Mouse (Mus musculus) testis, adult 2 months (tissue): ENCODE measurements around the gene L3hypdh. TPM values are rescaled to one million over a fixed set of nuclear protein-coding genes. Genes with fewer than 3 reads are reported as not detected.
A peak's percentile ranks its signal among the peaks of the same experiment; 100 is the strongest.

Experiments used
- H3K27ac ChIP-seq: fragments of 200-500 bp; 2 replicates; pipeline ENCODE4 v1.5.1; 2012; ENCODE audit warnings: low read depth, low read length; ENCODE audit not compliant: control insufficient read depth, insufficient read depth
- H3K27me3 ChIP-seq: fragments of 200-500 bp; 2 replicates; pipeline ENCODE4 v1.6.1; 2012; ENCODE audit warnings: mild to moderate bottlenecking, low read length, moderate library complexity; ENCODE audit not compliant: control insufficient read depth, insufficient read depth
- H3K36me3 ChIP-seq: fragments of 200-500 bp; 2 replicates; pipeline ENCODE4 v1.6.1; 2012; ENCODE audit warnings: mild to moderate bottlenecking, low read length; ENCODE audit not compliant: control insufficient read depth, insufficient read depth
- H3K4me1 ChIP-seq: fragments of 200-500 bp; 2 replicates; pipeline ENCODE4 v1.6.1; 2012; ENCODE audit warnings: low read length; ENCODE audit not compliant: control insufficient read depth, insufficient read depth
- H3K4me3 ChIP-seq: fragments of 200-500 bp; 2 replicates; pipeline ENCODE4 v1.5.1; 2012; ENCODE audit warnings: low read depth, mild to moderate bottlenecking, low read length, moderate library complexity, mixed read lengths; ENCODE audit not compliant: control insufficient read depth
- CTCF ChIP-seq: fragments of 200-500 bp; IDR thresholded peaks from 2 replicates; pipeline ENCODE4 v1.5.1; 2012; ENCODE audit warnings: low read depth, mild to moderate bottlenecking, inconsistent platforms, low read length, moderate library complexity; ENCODE audit not compliant: control insufficient read depth, insufficient read depth, insufficient replicate concordance
- POLR2A ChIP-seq: fragments of 200-500 bp; IDR thresholded peaks from 2 replicates; pipeline ENCODE4 v1.6.1; 2012; ENCODE audit warnings: low read depth, mild to moderate bottlenecking, inconsistent platforms, low read length, moderate library complexity; ENCODE audit not compliant: control insufficient read depth
- polyA plus RNA-seq: library from polyadenylated mRNA; depleted of rRNA; stranded (reverse); fragments of >200 nt; gene quantifications from 2 replicates; pipeline ENCODE4 v1.2.3, GENCODE M21; 2012

The L3hypdh gene
- polyA plus RNA-seq, 1 experiment: 1.0 TPM

DNA sequence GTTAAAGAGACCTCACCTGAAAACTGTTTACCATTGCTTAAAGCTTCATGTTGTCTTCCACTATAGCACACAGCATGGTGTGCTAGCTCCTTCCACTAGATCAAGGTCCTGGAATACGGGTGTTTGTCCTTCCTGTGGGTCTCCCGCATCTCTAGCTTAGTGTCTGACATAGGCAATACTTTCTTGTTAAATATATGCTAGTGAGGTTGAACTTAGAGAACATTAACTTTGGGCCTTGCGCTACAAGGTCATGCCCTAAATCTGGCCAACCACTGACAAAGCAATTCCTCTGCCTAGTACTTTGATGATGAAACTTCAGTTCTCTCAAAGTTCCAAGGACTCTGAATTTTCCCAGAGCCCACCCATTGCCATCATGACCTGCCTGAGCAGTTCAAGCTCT lies 7.0 kb downstream of the L3hypdh start:
- peaks cover 3% of the 10 kb centered on the region; the same call in 1 of the 2 replicates for H3K4me1 ChIP-seq
- no peaks in the 10 kb centered on the region for H3K36me3 ChIP-seq
- no peaks in the 10 kb centered on the region for H3K27me3 ChIP-seq
- no peak overlapping the region for H3K27ac ChIP-seq
- TF ChIP-seq CTCF: no peak
- no peak for TF ChIP-seq POLR2A
- H3K4me3 ChIP-seq: no peak overlapping the region

DNA sequence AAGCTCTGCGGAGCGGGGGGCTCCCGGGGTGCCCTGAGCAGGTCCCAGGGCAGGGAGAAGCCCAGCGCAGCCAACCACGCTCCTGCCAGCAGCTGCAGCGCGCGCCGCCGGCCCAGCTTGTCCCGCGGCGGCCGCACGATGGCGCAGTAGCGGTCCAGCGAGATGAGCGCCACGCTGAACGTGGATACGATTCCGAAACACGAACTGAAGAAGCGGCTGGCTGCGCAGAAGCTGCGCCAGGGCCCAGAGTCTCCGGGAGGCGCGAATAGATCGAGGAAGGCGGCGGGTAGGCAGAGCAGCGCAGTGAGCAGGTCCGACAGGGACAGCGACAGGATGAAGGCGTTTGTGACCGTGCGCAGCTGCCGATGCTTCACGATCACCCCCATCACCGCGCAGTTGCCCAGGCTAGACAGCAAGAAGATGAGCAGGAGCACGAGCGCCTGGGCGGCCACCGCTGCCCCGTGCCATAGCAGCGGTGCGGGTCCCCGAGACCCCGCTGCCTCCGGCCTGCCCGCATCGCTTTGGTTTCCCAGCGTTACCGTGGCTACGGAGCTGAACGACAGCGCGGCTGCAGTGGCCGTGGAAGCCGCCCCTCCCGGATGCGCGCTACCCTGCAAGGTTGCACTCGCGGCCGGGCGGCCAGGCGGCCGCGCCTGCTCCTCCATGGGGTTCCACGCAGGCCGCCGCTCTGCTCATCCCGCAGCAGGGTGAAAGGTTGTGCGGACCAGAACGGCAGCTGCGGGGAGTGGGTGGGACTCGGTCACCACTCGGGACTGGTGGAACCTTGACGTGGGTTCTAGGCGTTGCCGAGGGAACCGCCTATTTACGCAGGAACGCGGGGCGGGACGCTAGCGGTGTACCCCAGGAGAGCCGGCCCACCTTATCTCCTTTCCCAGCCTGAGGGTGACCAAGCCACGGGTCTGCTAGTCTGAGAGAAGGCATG lies 14.6 kb downstream of the L3hypdh start, which contains the start of gene Gpr135:
Gene Gpr135, minus strand, starts transcription at position 799 of the 943 bp plus-strand sequence.
- Histone ChIP-seq H3K27me3 (no peaks in the 10 kb centered on the region), H3K4me3 (peak within 1 kb of the TSS; percentile 78), H3K27ac (no peak within 1 kb of the TSS), H3K4me1 (peaks cover 11% of the 10 kb centered on the region), H3K36me3 (no peaks in the 10 kb centered on the region)
- TF ChIP-seq CTCF (peak; percentile 64; the same call in 1 of the 2 replicates), POLR2A (peak; percentile 62; the same call in 1 of the 2 replicates)

DNA sequence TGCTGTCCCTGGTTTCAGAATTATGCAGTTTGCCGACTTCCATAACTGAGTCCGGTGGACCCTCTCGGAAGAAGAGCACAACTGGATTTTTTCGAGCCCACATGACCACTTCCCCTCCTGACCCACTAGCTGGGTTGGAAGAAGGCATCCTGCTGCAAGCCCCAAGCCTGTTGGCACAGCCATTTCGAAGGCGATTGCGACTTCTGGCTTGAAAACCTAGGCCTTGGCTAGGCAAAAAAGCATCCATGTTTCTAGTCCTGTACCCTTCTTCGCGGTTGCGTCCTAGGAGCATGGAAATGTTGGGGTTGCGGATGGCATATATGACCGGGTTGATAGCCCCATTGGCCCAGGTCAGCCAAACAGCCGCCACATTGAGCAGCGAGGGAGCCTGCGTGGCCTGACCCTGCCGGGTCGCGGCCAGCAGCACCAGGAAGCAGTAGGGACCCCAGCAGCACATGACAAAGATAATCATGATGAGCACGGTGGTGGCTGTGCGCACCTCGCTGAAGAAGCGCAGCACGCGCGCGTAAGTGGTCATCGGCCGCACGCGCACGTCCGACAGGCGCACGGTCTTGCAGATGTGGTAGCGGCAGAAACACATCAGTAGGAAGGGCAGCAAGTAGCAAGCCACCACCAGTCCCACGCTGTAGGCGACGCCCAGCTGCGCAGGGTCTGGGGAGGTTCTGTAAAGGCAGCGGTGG lies 15.5 kb downstream of the L3hypdh start:
- H3K4me1 ChIP-seq: peaks cover 11% of the 10 kb centered on the region
- peak overlapping the region; percentile 78 for H3K4me3 ChIP-seq
- no peaks in the 10 kb centered on the region for H3K27me3 ChIP-seq
- no peak overlapping the region for H3K27ac ChIP-seq
- H3K36me3 ChIP-seq: no peaks in the 10 kb centered on the region
- TF ChIP-seq CTCF: no peak
- no peak for TF ChIP-seq POLR2A

DNA sequence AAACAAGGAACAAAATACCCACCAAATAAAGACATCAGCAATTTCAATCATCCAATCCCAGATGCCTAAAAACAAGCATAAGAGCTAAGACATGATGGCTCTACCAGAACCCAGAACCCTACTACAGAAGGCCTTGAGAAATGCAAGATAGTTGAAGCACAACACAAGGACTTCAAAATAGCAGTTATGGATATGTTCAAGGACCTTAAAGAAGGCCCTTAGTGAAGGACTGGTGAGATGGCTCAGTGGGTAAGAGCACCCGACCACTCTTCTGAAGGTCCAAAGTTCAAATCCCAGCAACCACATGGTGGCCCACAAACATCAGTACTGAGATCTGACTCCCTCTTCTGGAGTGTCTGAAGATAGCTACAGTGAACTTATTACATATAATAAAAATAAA lies 27.5 kb downstream of the L3hypdh start:
- Histone ChIP-seq H3K36me3 (no peaks in the 10 kb centered on the region), H3K27me3 (no peaks in the 10 kb centered on the region), H3K27ac (no peak overlapping the region), H3K4me1 (no peaks in the 10 kb centered on the region), H3K4me3 (no peak overlapping the region)
- TF ChIP-seq POLR2A (no peak), CTCF (no peak)

DNA sequence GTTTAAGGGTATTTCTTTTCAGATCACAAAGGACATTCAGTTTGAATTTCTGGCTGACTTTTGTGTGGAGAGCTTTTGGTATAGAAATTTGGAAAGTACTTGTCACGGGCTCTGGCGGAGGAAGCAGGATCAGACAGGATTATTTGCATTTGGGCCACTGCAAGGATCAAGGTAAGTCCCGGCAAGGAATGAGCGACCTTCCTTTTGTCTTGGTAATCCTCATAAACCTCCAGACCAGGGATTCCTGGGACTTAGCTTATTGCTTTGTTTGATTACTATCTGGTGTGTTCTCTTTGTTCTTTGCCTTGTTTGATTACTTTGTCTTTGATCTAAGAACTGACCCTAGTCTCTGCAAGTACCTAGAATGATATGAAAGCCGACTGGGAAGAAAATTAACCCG lies 31.4 kb downstream of the L3hypdh start:
- Histone ChIP-seq H3K4me1 (no peaks in the 10 kb centered on the region), H3K27me3 (no peaks in the 10 kb centered on the region), H3K27ac (no peak overlapping the region), H3K4me3 (no peak overlapping the region), H3K36me3 (no peaks in the 10 kb centered on the region)
- TF ChIP-seq CTCF (no peak), POLR2A (no peak)

DNA sequence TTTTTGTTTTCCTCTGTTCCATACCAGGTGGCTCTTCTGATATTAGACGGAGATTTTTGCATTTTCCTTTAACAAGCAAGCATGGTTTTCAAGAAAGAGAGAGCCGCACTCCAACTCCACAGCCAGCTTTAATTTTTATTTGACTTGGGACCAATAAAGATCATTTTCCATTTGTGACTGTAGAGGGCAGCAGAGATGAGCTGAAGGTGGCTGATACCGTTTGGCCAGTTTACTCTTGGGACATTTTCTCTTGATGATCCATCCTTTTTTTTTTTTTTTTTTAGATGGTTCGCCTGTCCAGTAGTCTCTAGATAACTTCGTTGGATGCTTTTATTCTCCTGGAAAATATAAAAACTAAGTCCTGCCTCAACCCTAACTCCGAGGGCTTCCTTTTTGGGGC lies 31.9 kb downstream of the L3hypdh start:
- no peak for TF ChIP-seq CTCF
- no peak for TF ChIP-seq POLR2A
- Histone ChIP-seq H3K36me3 (no peaks in the 10 kb centered on the region), H3K27ac (no peak overlapping the region), H3K27me3 (no peaks in the 10 kb centered on the region), H3K4me1 (no peaks in the 10 kb centered on the region), H3K4me3 (no peak overlapping the region)

DNA sequence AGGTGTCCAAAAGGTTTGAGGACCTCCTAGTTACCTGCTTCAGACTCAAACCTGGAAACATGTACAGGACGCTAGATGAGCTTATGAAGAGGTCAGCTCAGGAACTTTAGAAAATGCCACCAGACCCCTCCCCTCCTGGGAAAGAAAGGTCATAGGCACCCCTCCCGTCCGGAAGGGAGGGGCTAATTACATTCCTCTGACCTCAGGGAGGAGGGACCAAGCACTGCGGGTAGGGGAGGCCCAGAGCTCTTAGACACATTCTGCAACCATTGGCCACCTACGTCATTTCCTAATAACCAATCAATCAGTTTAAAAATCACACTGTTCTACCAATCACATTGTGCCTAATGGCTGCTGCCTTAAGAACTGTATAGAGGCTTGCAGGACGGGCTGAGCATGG lies 32.7 kb downstream of the L3hypdh start:
- TF ChIP-seq POLR2A (no peak), CTCF (no peak)

More for the DNA sequence above, 32.7 kb downstream of the L3hypdh start:
- H3K27ac ChIP-seq: no peak overlapping the region
- no peaks in the 10 kb centered on the region for H3K4me1 ChIP-seq
- no peaks in the 10 kb centered on the region for H3K27me3 ChIP-seq
- no peaks in the 10 kb centered on the region for H3K36me3 ChIP-seq
- H3K4me3 ChIP-seq: no peak overlapping the region
